Mouse (Mus musculus) adrenal gland, postnatal 14 days (tissue): ENCODE data around the gene Aldh18a1. TPM values are rescaled to one million over a fixed set of nuclear protein-coding genes. Genes with fewer than 3 reads are reported as not detected.
"Not testable (repeated sequence)": the region's sequence is repeated elsewhere in the genome, so short reads cannot be mapped to it uniquely, and the experiment has no call there.

Experiments
- DNase-seq: peaks from one replicate; pipeline ENCODE4 v3.0.0; 2021; ENCODE audit warnings: mixed read lengths
- long read RNA-seq, 2 experiments: library from polyadenylated mRNA; stranded (forward); transcript quantifications; one replicate each; pipeline ENCODE4 v2.0.0; 2021
- total RNA-seq: library from RNA; stranded (reverse); gene quantifications from 2 replicates; pipeline ENCODE4 v1.2.3, GENCODE M21; 2021

The Aldh18a1 gene
- 17.7 and 21.4 TPM in 2 replicates for total RNA-seq
- long read RNA-seq, experiment 1, transcript Aldh18a1-201 (19 exons, 3,527 nt) = major isoform, 26 of 35 reads
- long read RNA-seq, experiment 1, transcript Aldh18a1-207 (19 exons, 3,427 nt) = minor isoform, 6 of 35 reads
- long read RNA-seq, experiment 1, partial matches to known transcripts = 0 of 35 reads
- long read RNA-seq, experiment 1, other reads (novel, unspliced or antisense) = 3 of 35 reads
- long read RNA-seq, experiment 2, transcript Aldh18a1-201 (19 exons, 3,527 nt) = major isoform, 21 of 28 reads
- long read RNA-seq, experiment 2, partial matches to known transcripts = 2 of 28 reads
- long read RNA-seq, experiment 2, other reads (novel, unspliced or antisense) = 4 of 28 reads

GRCm38 (mm10) chr19:40588293-40588654 is at the start of gene Aldh18a1:
Aldh18a1 (minus strand) TSS chr19:40588463.
- DNase-seq = peak; percentile 95

GRCm38 (mm10) chr19:40637601-40638000 is 49.3 kb upstream of the Aldh18a1 start:
- DNase-seq = no peak

DNA sequence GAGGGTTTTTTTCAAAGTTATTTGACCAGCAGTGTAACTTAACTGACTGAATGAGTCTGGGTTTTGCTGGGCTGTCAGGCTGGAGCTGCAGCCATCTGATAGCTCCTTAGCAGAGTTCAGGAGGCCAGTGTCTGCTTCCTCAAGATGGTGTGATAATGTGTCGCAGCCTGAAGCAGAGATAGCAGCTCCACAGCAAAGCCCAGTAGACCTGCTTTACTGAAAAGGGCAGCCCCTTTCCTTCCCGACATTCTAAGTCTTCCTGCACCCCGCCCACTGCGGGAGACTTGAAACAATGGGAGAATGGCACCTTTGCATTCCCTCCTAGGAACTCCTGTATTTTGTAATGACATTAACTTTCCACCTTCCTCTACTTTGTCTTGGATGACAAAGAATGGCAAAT is 48.8 kb upstream of the Aldh18a1 start:
- peak; percentile 35 for DNase-seq

GRCm38 (mm10) chr19:40633144-40633543 is 44.9 kb upstream of the Aldh18a1 start:
- no peak for DNase-seq

GRCm38 (mm10) chr19:40632668-40633067 is 44.4 kb upstream of the Aldh18a1 start:
- no peak for DNase-seq

- no peak for DNase-seq
These were observed 43.9 kb upstream of the Aldh18a1 start for GRCm38 (mm10) chr19:40632193-40632592.

GRCm38 (mm10) chr19:40630606-40631005 is 42.3 kb upstream of the Aldh18a1 start:
- DNase-seq = no peak

GRCm38 (mm10) chr19:40630096-40630495 is 41.8 kb upstream of the Aldh18a1 start:
- peak; percentile 40 for DNase-seq

- no peak for DNase-seq
These were observed 40.7 kb upstream of the Aldh18a1 start for GRCm38 (mm10) chr19:40628950-40629349.

- DNase-seq = no peak
These were observed 37.7 kb upstream of the Aldh18a1 start for GRCm38 (mm10) chr19:40625935-40626334.

DNA sequence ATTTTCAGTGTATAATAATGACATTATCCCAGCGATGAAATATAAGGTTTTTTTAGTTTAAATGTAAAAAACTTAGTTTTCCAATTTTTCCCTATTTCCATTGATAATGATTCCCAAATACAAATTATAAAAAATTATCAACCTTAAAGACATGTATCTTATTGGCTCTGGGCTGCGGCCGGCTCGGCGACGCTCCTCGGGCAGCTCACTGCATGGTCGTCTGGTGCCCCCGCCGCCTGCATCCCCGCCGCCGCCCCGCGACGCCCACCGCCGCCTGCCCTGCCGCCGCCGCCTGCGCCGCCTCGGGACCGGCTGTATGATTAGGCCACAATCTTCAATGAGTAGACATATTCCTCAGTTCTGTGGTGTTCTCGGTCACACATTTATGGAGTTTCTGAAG is 33.4 kb upstream of the Aldh18a1 start:
- DNase-seq = not testable (repeated sequence)

DNA sequence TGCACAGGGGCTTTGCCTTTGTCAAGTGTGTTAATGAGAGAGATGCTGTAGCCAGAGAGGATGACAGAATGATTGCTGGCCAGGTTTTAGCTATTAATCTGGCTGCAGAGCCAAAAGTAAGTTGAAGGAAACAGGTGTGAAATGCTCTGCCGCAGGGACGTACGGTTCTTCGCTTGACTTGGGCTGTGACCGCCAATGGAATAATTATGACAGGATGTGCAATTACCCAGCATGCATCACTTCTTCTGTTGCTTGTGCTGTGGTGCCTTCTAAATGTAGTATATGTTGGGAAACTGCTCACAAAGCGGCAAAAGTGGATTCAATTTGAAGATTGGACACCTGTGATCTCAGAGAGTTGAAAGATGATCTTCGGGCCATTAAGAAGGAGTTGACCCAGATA is 27.8 kb upstream of the Aldh18a1 start:
- DNase-seq = no peak

DNA sequence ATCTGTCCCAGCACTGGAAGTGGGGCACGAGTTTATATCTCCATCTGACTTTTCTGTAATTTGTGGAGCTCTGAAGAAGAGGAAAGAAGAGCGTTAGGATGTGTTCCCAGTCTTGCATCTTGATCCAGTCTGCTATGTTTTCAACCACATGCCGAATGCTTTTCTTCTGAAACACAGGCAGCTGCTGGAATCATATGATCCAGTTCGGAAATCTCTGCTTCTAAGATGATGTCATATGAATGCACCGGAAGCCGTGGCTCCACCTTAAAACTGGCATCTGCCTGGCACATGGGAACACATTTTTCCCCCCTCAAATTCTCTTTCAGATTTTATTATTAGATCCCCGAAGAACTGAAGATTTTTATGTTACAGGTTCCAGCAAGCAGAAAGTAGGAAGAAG is 26.5 kb upstream of the Aldh18a1 start:
- no peak for DNase-seq

DNA sequence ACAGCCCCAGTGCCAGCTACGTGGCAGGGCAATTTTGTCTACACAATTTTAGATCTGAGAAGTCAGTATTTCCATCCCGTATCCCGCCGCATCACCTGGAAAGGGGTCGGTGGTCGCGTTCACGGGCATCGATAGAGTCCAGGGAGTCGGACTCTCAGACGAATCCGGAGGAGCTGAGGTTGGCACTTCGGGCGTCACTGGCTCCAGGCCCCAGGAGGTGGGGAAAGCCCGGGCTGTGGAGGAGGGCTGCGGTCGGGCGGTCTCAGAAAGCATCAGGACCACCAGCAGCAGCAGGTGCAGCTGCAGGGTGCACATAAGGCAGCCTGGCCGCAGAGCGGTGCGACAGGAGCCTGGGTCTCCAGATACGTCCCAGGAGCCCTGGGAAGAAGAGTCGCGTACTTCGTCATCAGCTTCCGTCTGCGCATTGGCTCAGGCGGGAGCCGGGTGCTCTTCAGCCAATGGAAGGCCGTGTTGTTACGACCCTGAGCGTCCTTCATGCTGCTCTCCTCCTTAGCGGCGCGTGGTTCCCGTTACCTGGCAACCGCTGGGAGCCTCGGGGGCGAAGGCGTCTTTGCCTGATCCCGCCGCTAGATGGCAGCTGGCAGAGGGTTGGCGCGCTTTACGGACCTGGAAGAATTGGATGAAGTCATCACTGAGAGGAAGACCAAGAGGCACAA is 23.7 kb upstream of the Aldh18a1 start, which contains the start of the genes Tctn3 and Entpd1:
Gene Tctn3, minus strand, starts transcription at position 404 of the 677 bp plus-strand sequence.
Gene Entpd1, plus strand, starts transcription at position 537 of the 677 bp plus-strand sequence.
- peak; percentile 98 for DNase-seq

- no peak for DNase-seq
These were observed 19.4 kb upstream of the Aldh18a1 start for GRCm38 (mm10) chr19:40607676-40608075.

- DNase-seq = no peak
These were observed 16.9 kb upstream of the Aldh18a1 start for GRCm38 (mm10) chr19:40605189-40605588.

DNA sequence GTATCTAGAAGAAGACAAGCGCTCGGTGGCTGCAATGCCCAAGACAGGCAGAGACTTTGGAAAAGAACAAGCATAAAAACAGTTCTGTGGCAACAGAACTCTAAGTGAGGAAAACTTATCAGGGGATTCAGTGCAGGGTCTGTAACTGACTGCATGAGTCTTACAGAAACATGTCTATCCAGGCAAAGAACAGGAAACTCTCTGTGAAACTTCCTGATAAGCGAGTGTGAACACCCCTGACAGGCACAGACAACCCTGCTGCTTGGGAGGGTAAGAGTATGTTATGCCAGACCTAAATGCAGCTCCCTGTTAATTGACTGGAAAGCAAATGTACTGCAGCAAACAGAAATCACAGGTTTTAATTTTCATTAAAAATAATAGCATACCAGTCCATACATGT is 13.6 kb upstream of the Aldh18a1 start:
- DNase-seq = no peak

- peak; percentile 13 for DNase-seq
These were observed 12.6 kb upstream of the Aldh18a1 start for GRCm38 (mm10) chr19:40600846-40601245.

GRCm38 (mm10) chr19:40595831-40596230 is 7.6 kb upstream of the Aldh18a1 start:
- DNase-seq = peak; percentile 40

- DNase-seq = peak; percentile 27
These were observed 7.0 kb upstream of the Aldh18a1 start for GRCm38 (mm10) chr19:40595231-40595630.

DNA sequence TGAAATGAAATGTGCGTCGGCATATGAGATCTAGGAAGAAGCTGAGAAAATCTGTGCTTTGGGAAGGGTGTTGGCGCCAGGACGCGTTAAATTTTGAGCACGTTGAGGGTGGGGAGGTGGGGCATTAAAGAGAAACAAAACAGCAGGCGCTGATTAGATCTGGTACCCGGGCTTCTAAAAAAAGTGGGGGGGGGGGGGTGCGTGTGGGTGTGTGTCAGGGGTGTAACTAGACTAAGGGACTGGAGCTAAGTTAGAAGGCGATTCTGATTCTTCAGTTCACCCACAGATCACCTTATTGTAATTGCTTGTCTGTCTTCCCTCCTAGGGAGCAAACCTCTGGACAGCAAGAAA is 1.2 kb upstream of the Aldh18a1 start:
- no peak for DNase-seq

DNA sequence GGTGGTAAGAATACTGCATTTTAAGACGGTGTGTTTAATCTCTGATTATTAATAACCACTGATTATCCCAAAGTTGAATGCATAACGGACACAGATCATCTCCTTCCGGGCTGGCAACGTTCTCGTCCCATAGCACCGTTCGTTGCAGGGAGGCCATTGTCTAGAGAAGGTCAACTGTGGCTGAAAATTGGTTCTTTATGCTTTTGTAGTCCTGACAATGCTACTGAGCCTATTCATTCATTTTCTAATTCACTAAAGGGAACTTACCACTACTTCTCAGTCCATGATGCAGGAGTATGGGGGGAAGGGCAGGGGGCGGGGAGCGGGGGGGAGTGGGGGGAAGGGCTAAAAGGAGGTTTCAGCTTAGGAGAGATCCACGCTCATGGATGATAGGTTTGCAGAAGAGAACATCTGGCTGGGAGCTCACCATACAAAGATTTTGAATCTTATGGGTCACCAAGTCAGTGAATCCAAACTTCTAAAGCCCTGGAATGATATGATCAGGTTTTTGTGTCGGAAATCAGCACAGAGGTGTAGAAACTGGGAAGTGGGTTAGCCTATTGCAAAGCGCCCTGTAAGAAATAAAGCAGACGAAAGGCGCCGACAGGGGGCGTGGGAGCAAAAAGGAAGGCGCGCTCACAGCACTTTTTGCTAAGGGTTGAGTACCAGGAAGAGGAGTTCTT is 725 bp upstream of the Aldh18a1 start:
- peak; percentile 92 for DNase-seq
